Mouse (Mus musculus) Patski (cell line): ENCODE measurements at regions not wholly inside any gene's neighbourhood (a gene's known extent, or its start where the extent isn't known, plus 50 kb on each side); places are given as distances from the start of the nearest gene placed in this dataset.

Experiments
- ATAC-seq: fragments of 100-300 bp; one replicate; pipeline ENCODE4 v1.8.0; 2021
- CTCF ChIA-PET: fragments of 350-600 bp; sonication (Branson Sonifier 250); formaldehyde crosslinking; loops from one replicate; lab custom pipeline; 2022; ENCODE audit warnings: inconsistent platforms; lab: Charles Lee
- POLR2A ChIA-PET: fragments of 350-600 bp; sonication (Branson Sonifier 250); formaldehyde crosslinking; loops from one replicate; lab custom pipeline; 2022; ENCODE audit warnings: antibody characterized with exemption, inconsistent platforms; lab: Charles Lee
- DNase-seq: peaks from one replicate; pipeline ENCODE4 v3.0.0-alpha.2; 2011; ENCODE audit warnings: low read depth, low spot score
- H3K27me3 ChIP-seq: fragments of 371-371 bp; one replicate; pipeline ENCODE4 v1.5.1; 2021
- CTCF ChIP-seq: fragments of 100-300 bp; IDR thresholded peaks from one replicate; pipeline ENCODE4 v1.5.1; 2021
- in situ Hi-C: fragments of 300-500 bp; cut with MboI; formaldehyde crosslinking; loops from 3 replicates; pipeline ENCODE4 v1.11.1; 2018; ENCODE audit warnings: low pct_unique_long_range_greater_than_20kb, mixed read lengths

DNA sequence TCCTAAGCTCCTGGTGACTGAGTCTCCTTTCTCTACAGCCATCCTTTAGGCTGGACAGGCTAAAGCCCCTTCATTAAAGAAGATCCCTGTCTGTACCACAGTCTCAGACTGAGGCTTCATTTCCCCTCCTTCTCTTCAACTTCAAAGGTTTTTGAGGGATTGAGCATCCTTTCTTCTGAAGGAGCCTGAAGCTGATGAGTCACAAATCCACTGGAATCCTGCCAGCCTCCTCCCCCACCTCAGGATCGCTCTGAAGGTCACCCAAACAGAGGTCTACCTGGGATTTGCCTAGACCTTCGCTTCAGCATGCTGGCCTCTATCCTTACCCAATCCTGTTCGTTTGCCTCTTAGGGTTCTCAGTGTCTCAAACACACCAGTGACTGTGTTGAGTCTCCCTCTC lies 57.7 kb upstream of the Ror1 start:
- no peaks in the 10 kb centered on the region for H3K27me3 ChIP-seq
- TF ChIP-seq CTCF = no peak
- ATAC-seq = no peak
- no peak for DNase-seq
- in situ Hi-C loops = loop anchor here (10.0 kb wide), 1 partner anchor 367 kb away; no protein-coding TSS in a partner anchor
- POLR2A ChIA-PET = no interaction called here
- CTCF ChIA-PET = interaction anchor here (1.7 kb wide), 1 partner anchor 10 kb away, joined by 7 read pairs; no protein-coding TSS in a partner anchor

DNA sequence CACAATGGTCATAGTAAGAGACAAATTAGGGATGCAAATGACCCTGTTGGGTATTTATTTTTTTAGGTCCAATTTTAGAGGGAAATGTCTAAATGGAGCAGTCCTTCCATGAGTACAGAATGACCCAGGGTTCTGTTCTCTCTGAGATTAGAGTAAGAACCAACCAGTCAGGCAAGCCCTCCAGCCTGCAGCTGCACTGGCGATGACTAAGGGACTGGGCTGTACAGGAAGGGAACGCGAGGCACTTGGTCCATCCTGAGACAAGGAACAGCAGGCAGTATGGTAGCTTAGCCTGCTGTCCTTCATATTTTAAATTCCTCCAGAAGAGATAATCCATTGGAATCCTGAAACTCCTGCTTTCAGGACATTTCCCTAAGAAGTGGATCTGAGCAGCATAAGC lies 55.9 kb upstream of the Ror1 start:
- ChIA-PET CTCF (no interaction called here), POLR2A (no interaction called here)
- ATAC-seq (no peak), DNase-seq (no peak)
- no peak for TF ChIP-seq CTCF
- no peaks in the 10 kb centered on the region for H3K27me3 ChIP-seq
- in situ Hi-C loops = loop anchor here (10.0 kb wide), 1 partner anchor 365 kb away; no protein-coding TSS in a partner anchor

DNA sequence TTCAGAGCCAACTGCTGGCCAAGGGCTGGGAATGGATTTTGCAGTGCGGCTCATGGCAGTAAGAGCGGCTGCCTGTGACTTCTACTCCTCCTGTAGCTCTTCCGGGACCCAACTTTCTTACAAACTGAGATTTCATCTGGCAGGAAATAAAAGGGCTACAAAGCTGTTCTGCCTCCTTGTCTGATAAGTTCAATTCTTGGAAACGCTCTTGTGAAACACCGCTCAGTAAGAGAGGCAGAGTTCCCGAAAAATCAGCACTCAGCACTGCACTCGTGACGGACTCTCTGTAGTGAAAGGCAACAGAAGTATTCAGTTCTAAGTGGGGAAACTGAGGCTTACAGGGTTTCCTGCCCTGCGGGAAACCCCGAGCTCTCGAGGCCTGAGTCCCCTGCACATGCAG lies 53.6 kb upstream of the Ror1 start:
- no peak for DNase-seq
- POLR2A ChIA-PET = no interaction called here
- TF ChIP-seq CTCF = no peak
- no peak for ATAC-seq
- no peaks in the 10 kb centered on the region for H3K27me3 ChIP-seq
- CTCF ChIA-PET = no interaction called here
- in situ Hi-C loops = no loop called here

GRCm38 (mm10) chr4:100045164-100045906 lies 50.3 kb upstream of the Ror1 start:
- in situ Hi-C loops = no loop called here
- H3K27me3 ChIP-seq = no peaks in the 10 kb centered on the region
- peak; percentile 51 for ATAC-seq
- peak; percentile 55 for DNase-seq
- no peak for TF ChIP-seq CTCF
- POLR2A ChIA-PET = no interaction called here
- CTCF ChIA-PET = no interaction called here
